Mouse (Mus musculus) liver, postnatal 0 days (tissue): ENCODE measurements around the gene Tbxas1.

Experiments used
- CTCF ChIP-seq: sonication (generic); IDR thresholded peaks from 2 replicates; pipeline ENCODE4 v1.5.1; 2016; ENCODE audit warnings: antibody characterized with exemption, low read depth
- EP300 ChIP-seq: IDR thresholded peaks from 2 replicates; pipeline ENCODE4 v1.6.1; 2016; ENCODE audit warnings: antibody characterized with exemption, low read depth, mild to moderate bottlenecking

DNA sequence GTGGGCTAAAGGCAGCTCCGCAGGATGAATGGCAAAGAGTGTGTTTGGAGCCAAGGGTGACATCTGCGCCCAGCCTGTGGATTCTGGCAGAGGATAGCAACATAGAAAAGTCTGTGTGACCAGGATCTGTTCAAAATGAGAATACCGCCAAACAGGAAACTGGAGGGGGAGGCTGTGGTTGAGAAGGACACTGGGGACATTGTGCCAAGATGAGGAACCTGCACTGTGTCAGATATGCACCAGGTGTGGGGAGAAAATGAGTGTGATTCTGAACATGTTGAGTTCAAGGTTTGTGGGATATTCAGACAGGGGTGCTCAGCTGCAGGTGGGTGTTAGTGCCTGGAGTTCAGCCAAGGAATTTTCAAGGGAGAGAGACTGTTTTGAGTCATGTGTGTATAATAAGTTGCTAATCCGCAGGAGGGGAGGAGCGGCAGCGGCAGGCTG lies 7.5 kb downstream of the Tbxas1 start:
- TF ChIP-seq CTCF (no peak), EP300 (no peak)
